Mouse (Mus musculus) adrenal gland, adult 2 months (tissue): ENCODE measurements around the gene Gm6401. TPM values are rescaled to one million over a fixed set of nuclear protein-coding genes. Genes with fewer than 3 reads are reported as not detected.
"Not testable (repeated sequence)": the region's sequence is repeated elsewhere in the genome, so short reads cannot be mapped to it uniquely, and the experiment has no call there.

Experiments
- DNase-seq: peaks from one replicate; pipeline ENCODE4 v3.0.0; 2021
- long read RNA-seq: library from polyadenylated mRNA; stranded (forward); transcript quantifications from one replicate; pipeline ENCODE4 v2.0.0, GENCODE M21; 2021
- polyA plus RNA-seq: library from polyadenylated mRNA; depleted of rRNA; stranded (reverse); fragments of >200 nt; gene quantifications from 2 replicates; pipeline ENCODE4 v1.2.3, GENCODE M21; 2012; rRNA removed
- total RNA-seq, 2 experiments: library from RNA; stranded (reverse); gene quantifications; 2 replicates each; pipeline ENCODE4 v1.2.3; 2021

The Gm6401 gene
- total RNA-seq (not detected), polyA plus RNA-seq (not detected in 2 replicates)
- long read RNA-seq, result 0 reads

- not testable (repeated sequence) for DNase-seq
These were observed at the start of gene Gm6401 for GRCm38 (mm10) chr14:41967827-41968226. Gm6401 (minus strand) TSS chr14:41967927.

- DNase-seq, result not testable (repeated sequence)
These were observed 15.5 kb upstream of the Gm6401 start, which contains the start of gene Gm3543 for GRCm38 (mm10) chr14:41983225-41983624. Gm3543 (minus strand) TSS chr14:41983325.

GRCm38 (mm10) chr14:41968596-41968995 lies 869 bp upstream of the Gm6401 start:
- not testable (repeated sequence) for DNase-seq

GRCm38 (mm10) chr14:41964095-41964494 lies 3.6 kb downstream of the Gm6401 start:
- not testable (repeated sequence) for DNase-seq

GRCm38 (mm10) chr14:41943695-41944094 lies 24.0 kb downstream of the Gm6401 start, which contains the start of gene 1700024B05Rik:
1700024B05Rik (plus strand) TSS chr14:41943995.
- DNase-seq, result not testable (repeated sequence)

GRCm38 (mm10) chr14:41924649-41925048 lies 43.1 kb downstream of the Gm6401 start, which contains the start of gene 1700049E17Rik1:
1700049E17Rik1 (plus strand) TSS chr14:41924949.
- not testable (repeated sequence) for DNase-seq

Other genes starting within 250 kb of the Gm6401 start
- not detected for gene Gm7929, start 217.3 kb downstream of the Gm6401 start, total RNA-seq
- gene Gm7929, start 217.3 kb downstream of the Gm6401 start, polyA plus RNA-seq, result not detected in 2 replicates
- not detected for gene Gm47189, start 195.5 kb downstream of the Gm6401 start, total RNA-seq
- gene Gm47189, start 195.5 kb downstream of the Gm6401 start, polyA plus RNA-seq, result not detected in 2 replicates
- gene Gm7980, start 60.6 kb downstream of the Gm6401 start, total RNA-seq, result not detected
- gene Gm7980, start 60.6 kb downstream of the Gm6401 start, polyA plus RNA-seq, result not detected in 2 replicates
- not detected for gene 1700049E17Rik1, start 43.0 kb downstream of the Gm6401 start, total RNA-seq
- gene 1700049E17Rik1, start 43.0 kb downstream of the Gm6401 start, polyA plus RNA-seq, result not detected in 2 replicates
- not detected for gene 1700024B05Rik, start 23.9 kb downstream of the Gm6401 start, total RNA-seq
- gene 1700024B05Rik, start 23.9 kb downstream of the Gm6401 start, polyA plus RNA-seq, result not detected in 2 replicates
- not detected for gene Gm3543, start 15.4 kb upstream of the Gm6401 start, total RNA-seq
- not detected in 2 replicates for gene Gm3543, start 15.4 kb upstream of the Gm6401 start, polyA plus RNA-seq
- gene Gm7951, start 149.4 kb upstream of the Gm6401 start, total RNA-seq, result not detected
- gene Gm7951, start 149.4 kb upstream of the Gm6401 start, polyA plus RNA-seq, result not detected in 2 replicates
- gene Gm17027, start 194.7 kb upstream of the Gm6401 start, total RNA-seq, result not detected
- gene Gm17027, start 194.7 kb upstream of the Gm6401 start, polyA plus RNA-seq, result not detected in 2 replicates
- gene Gm3573, start 222.9 kb upstream of the Gm6401 start, total RNA-seq, result not detected
- gene Gm3573, start 222.9 kb upstream of the Gm6401 start, polyA plus RNA-seq, result not detected in 2 replicates